Mouse (Mus musculus) v-Abl transformed pro-B cells (cell line): ENCODE data around the gene Alox8.

Experiments
- in situ Hi-C, 2 experiments: fragments of 400-800 bp; cut with MboI; formaldehyde crosslinking; loops; one replicate each; pipeline ENCODE4 v1.15.1; 2025; ENCODE audit not compliant: unreplicated experiment in 2 of 2

Gene Alox8

DNA sequence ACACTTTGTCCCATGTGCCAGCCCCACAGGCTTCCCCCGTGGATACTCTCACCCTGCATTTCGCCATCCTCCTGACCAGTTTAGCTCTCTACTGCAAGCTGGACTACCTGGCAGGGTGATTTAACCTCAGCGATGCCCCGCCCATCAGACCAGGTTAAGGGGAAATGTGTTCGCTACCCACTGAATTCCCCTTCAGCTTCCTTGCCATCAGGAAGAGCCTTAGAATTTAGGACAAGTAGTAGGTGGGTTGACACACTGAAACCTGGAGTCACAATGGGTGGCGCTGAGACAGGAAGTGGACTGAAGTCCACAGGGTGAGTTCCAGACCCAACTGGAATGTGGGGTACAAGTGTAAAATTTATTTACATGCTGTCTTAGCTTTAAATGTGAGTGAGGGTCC, at the start of gene Alox8:
TSS of gene Alox8 (minus strand) at position 101 of the 400 bp plus-strand sequence.
- in situ Hi-C loops = loop anchor here (10.0 to 25.0 kb wide), 2 partner anchors 47 to 890 kb away; partner anchors contain the start of gene Asgr2 (in 1 of the 2)

DNA sequence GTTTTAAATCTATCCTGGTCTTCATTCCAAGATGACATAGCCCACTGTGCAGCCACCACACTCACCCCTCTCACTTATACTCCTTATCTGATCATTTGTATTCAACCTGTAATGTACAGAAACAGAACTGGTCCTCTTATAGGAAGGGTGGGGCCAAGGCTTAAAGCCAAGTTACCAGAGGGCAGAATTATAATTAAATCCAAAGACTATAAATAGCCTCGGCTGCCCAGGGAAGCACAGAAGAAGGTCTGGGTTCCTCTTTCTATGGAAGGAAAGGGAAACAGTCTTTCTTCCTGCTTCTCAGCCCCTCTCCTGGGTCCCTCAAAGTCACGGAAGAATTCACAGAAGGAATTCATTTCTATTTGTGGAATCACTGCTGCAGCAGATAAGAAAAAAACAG, 48.0 kb upstream of the Alox8 start:
- in situ Hi-C loops = loop anchor here (10.0 kb wide), 2 partner anchors 51 to 181 kb away; partner anchors contain the start of gene Alox8 (in 1 of the 2)

GRCm38 (mm10) chr11:69244911-69245310, 47.3 kb upstream of the Alox8 start:
- in situ Hi-C loops = loop anchor here (5.0 to 10.0 kb wide), 3 partner anchors 50 to 180 kb away; partner anchors contain the start of gene Alox8 (in 1 of the 2)

- in situ Hi-C loops = no loop called here
These were observed 39.2 kb upstream of the Alox8 start, which contains the start of gene Gucy2e for GRCm38 (mm10) chr11:69236926-69237260. Gucy2e (minus strand) TSS chr11:69237036.

GRCm38 (mm10) chr11:69236061-69236925, 38.6 kb upstream of the Alox8 start:
- in situ Hi-C loops = no loop called here

GRCm38 (mm10) chr11:69235285-69236060, 37.8 kb upstream of the Alox8 start:
- in situ Hi-C loops = no loop called here

DNA sequence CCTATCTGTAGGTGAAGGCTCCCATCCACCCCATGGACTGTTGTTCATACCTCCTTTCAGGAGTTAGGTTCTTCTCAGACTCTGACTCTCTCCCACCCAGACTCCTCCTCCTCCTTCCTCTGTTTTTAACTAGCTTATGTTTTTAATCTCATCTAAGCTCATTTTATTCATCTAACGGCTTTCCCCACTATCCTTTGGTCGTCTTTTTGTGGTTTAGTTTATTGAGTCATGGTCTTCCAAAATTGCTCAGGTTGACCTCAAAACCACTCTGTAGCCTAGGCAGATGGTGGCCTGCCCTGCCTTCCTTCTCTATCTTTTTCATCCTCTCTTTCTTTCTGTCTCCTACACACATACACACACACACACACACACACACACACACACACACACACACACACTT, 35.5 kb upstream of the Alox8 start:
- in situ Hi-C loops = no loop called here

DNA sequence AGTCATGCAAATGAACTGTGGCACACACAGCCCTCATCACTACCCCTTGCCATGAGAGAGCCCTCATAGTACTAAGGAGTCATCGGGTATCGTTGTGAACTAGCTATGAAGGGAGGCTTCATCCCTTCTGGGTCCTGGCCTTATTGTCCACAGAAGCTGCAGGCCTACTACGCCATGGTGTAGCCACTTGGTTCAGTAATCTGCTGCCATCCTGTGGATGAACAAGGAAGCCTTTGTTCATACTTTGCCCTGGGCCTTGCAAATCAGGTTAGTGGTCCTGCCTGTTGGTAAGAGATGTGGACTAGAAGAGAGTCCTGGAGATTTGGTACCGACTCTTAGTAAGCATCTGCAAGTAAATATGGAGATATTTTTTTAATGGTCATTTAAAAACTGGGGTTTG, 32.8 kb upstream of the Alox8 start:
- in situ Hi-C loops = no loop called here

- in situ Hi-C loops = no loop called here
These were observed 28.1 kb upstream of the Alox8 start for GRCm38 (mm10) chr11:69225715-69226114.

DNA sequence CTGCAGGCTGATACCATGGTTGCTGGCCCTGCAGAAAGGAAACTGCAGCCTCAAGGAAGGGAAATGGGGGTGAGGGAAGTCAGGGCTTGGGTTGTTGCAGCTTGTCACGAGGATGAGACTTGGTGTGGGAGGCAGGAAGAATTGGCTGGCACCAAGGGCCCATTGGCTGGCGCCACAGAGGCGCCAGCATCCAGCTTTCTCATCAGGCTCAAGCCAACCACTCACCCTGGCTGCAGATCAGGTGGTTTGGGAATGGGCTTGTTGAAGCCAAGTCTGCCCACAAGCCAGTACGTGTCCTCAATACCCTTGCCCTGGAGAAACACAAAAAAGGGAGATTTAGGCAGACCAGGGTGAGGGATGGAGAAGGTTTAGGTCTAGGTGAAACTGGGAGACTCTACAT, 25.5 kb upstream of the Alox8 start:
- in situ Hi-C loops = no loop called here

DNA sequence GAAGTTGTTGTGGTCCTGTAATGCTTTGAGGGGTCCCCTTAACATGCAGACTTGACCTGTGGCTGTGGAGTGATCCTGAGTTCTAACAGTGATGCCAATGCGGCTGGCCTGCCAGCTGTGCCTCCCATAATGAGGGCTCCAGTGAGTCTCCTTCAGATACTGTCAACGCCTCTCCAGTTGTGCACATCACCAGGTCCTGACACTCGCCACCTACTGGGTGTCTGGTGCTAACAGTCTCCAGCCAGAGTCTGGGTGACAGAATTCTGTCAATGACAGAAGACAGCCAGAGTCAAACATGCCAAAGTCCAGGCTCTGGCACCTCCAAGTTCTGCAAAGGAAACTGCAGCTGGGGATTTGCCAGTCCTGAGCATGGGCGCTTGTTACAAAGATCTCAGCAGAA, 23.4 kb upstream of the Alox8 start:
- in situ Hi-C loops = no loop called here

- in situ Hi-C loops = no loop called here
These were observed 21.0 kb upstream of the Alox8 start for GRCm38 (mm10) chr11:69218661-69219060.

DNA sequence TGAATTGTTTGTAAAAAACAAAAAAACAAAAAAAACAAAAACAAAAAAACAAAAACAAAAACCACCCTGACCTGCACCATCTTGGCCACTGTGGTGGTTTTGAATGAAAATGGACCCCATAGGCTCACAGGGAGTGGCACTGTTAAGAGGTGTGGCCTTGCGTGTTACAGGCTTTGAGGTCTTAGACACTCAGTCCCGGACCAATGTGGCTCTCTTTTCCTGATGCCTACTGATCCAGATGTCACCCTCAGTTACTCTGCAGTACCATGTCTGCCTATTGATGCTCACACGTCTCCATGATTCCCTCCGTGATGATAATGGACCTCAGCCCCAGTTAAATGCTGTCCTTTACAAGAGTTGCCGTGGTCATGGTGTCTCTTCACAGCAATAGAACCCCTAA, 19.8 kb upstream of the Alox8 start:
- in situ Hi-C loops = no loop called here

DNA sequence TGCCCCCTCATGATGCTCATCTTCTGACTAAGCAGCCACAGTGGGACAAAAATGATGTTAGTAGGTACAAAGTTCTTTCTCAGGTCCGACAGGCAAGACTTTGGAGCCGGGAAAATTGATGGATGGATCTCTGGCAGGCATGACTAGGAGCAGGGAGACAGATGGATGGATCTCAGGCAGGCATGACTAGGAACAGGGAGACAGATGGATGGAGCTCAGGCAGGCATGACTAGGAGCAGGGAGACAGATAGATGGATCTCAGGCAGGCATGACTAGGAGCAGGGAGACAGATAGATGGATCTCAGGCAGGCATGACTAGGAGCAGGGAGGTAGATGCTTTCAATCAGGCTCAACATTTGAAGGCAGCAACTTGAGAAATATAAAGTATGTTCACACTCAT, 13.8 kb upstream of the Alox8 start:
- in situ Hi-C loops = no loop called here

- in situ Hi-C loops = no loop called here
These were observed 5.0 kb upstream of the Alox8 start for GRCm38 (mm10) chr11:69202469-69203230.

- in situ Hi-C loops = no loop called here
These were observed 2.6 kb upstream of the Alox8 start for GRCm38 (mm10) chr11:69200231-69200630.

- in situ Hi-C loops = loop anchor here (10.0 to 25.0 kb wide), 2 partner anchors 46 to 888 kb away; partner anchors contain the start of gene Asgr2 (in 1 of the 2)
These were observed 1.6 kb upstream of the Alox8 start for GRCm38 (mm10) chr11:69199251-69199650.

DNA sequence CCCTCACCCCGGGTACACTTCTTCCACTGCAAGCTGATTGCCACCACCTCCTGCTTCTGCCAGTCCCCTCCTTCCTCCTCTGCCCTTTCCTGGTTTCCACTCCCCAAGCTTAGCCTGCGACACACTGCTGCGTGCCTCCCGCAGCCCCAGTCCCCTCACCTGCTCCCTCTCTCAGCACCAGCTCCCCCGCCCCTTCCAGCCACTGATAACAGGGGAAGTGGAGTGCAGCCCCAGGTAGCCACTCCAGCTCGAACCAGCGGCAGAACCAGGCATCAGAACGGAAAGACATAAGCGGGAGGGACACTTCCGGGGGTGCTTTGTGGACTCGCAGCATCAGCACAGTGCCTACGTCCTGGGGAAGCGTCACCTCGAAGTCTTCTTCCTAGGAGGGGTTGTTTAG, 449 bp downstream of the Alox8 start:
- in situ Hi-C loops = loop anchor here (10.0 to 25.0 kb wide), 2 partner anchors 48 to 890 kb away; partner anchors contain the start of gene Asgr2 (in 1 of the 2)

GRCm38 (mm10) chr11:69196766-69197165, 877 bp downstream of the Alox8 start:
- in situ Hi-C loops = loop anchor here (10.0 to 25.0 kb wide), 2 partner anchors 48 to 891 kb away; partner anchors contain the start of gene Asgr2 (in 1 of the 2)

- in situ Hi-C loops = loop anchor here (5.0 to 25.0 kb wide), 3 partner anchors 49 to 894 kb away; partner anchors contain the start of gene Asgr2 (in 1 of the 2)
These were observed 4.8 kb downstream of the Alox8 start for GRCm38 (mm10) chr11:69192840-69193239.
